Mouse (Mus musculus) stomach, postnatal 0 days (tissue): ENCODE results near the gene Ercc2.

Experiments
- CTCF ChIP-seq: IDR thresholded peaks from 2 replicates; pipeline ENCODE4 v1.5.1; 2016; ENCODE audit warnings: antibody characterized with exemption, low read depth, mild to moderate bottlenecking, moderate library complexity
- EP300 ChIP-seq: optimal IDR thresholded peaks from 2 replicates; pipeline ENCODE3; 2016; ENCODE audit warnings: antibody characterized with exemption

DNA sequence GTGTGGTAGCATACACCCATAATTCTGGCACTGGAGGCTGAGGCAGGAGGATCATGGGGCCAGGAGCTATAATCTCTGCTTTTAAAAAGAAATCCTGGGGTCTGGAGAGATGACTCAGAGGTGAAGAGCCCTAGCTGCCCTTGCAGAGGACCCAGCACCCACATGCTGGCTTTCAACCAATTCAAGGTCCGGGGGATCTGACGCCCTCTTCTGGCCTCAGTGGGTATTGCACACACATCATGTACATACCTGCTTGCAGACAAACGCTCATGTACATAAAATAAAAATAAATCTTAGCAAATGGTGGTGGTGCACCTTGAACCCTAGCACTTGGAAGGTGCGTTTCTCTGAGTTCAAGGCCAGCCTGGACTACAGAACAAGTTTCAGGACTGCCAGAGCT, 19.1 kb downstream of the Ercc2 start:
- TF ChIP-seq CTCF (peak; percentile 39), EP300 (no peak)
